In genomic region chr11:51539759-51540282, GRCm38 (mm10) we compare ENCODE assay signal across 8 mouse cellular contexts. TPM values are rescaled to one million over a fixed set of nuclear protein-coding genes. Genes with fewer than 3 reads are reported as not detected.
DNase-seq lines count a peak whose midpoint lies in the region; ATAC-seq and TF ChIP-seq lines count a peak whose summit lies in the region.

No protein-coding gene starts in this region.

- TF ChIP-seq CTCF in Patski (IDR thresholded peaks at IDR 0.05): peak; percentile 97

- H3K9ac ChIP-seq in hindbrain, embryonic 13.5 days: no peak overlapping the region

- peaks cover 10% of the 10 kb centered on the region for H3K4me1 ChIP-seq in hindbrain, embryonic 13.5 days (replicated peaks)

- POLR2A ChIA-PET in Patski (lab: Charles Lee): interaction anchor here (1.3 kb wide), 1 partner anchor 43 kb away, joined by 4 read pairs; no protein-coding TSS in a partner anchor

- in situ Hi-C loops in Patski (cut with MboI; ENCODE audit: low pct_unique_long_range_greater_than_20kb): loop anchor here (5.0 to 25.0 kb wide), 3 partner anchors 42 to 595 kb away; partner anchors contain the start of genes 4933414I15Rik, Phykpl and Zfp354a

- H3K4me3 ChIP-seq in hindbrain, embryonic 13.5 days: no peak overlapping the region

- CTCF ChIA-PET in Patski (lab: Charles Lee): interaction anchor here (0.6 to 6.6 kb wide), 32 partner anchors 9 to 600 kb away, joined by 3 to 72 read pairs (median 4); partner anchors contain the start of genes Col23a1 and Phykpl

- DNase-seq in Patski (ENCODE audit: low read depth, low spot score): peak; percentile 69
- DNase-seq in cerebellum, postnatal 14 days: peak; percentile 98 to 100
- DNase-seq in frontal cortex, postnatal 14 days (ENCODE audit: low spot score in 2 of 2): peak; percentile 88 to 93
- peak; percentile 93 to 97 for DNase-seq in layer of hippocampus, postnatal 14 days (ENCODE audit: low spot score in 2 of 2)
- DNase-seq in lung, postnatal 10 days: peak; percentile 98
- peak; percentile 99 for DNase-seq in retina, embryonic 14.5 days (ENCODE audit: low spot score)
- DNase-seq in thymus, postnatal 36 days: peak; percentile 91 to 93

- H3K36me3 ChIP-seq in hindbrain, embryonic 13.5 days: no peaks in the 10 kb centered on the region

- WGBS in hindbrain, embryonic 13.5 days: 13% methylated on average over 10 of the region's 10 CpGs

- peak; percentile 94 for ATAC-seq in Patski
- ATAC-seq in hindbrain, embryonic 13.5 days (ENCODE audit: low FRiP score): peak; percentile 72

- H3K9me3 ChIP-seq in hindbrain, embryonic 13.5 days: no peaks in the 10 kb centered on the region

- H3K27ac ChIP-seq in hindbrain, embryonic 13.5 days: no peak overlapping the region

- H3K4me2 ChIP-seq in hindbrain, embryonic 13.5 days: no peak overlapping the region

- no peaks in the 10 kb centered on the region for H3K27me3 ChIP-seq in Patski
- 0 out of 2 replicates have a peak, but pooled peaks cover 3% of the 10 kb centered on the region for H3K27me3 ChIP-seq in hindbrain, embryonic 13.5 days

RNA-seq across cellular contexts. Expression of gene Phykpl, which starts 44.7 kb away (rescaled TPM):
- 18.4 TPM for polyA plus RNA-seq in Patski (2021)
- polyA plus RNA-seq in hindbrain, embryonic 13.5 days (2015; fragmentation: Nextera tagmentation; extraction: Ambion mirVana): 10.5 and 11.0 TPM in 2 replicates
- total RNA-seq in layer of hippocampus, postnatal 14 days (2021): 10 to 100 TPM in 1 of 2 experiments, 1 to 10 TPM in 1; 9.1 to 11.7 TPM
